Mouse (Mus musculus) stomach, embryonic 16.5 days (tissue): ENCODE results near the gene Wsb1. TPM values are rescaled to one million over a fixed set of nuclear protein-coding genes. Genes with fewer than 3 reads are reported as not detected.

Experiments
- ATAC-seq: fragments of 200-750 bp; cut with Nextera tagmentation; 2 replicates; pipeline ENCODE4 v1.8.0; 2017; ENCODE audit warnings: moderate number of reproducible peaks, moderate TSS enrichment; ENCODE audit not compliant: insufficient read depth, low FRiP score
- H3K27ac ChIP-seq: fragments of 300-500 bp; sonication (generic); 2 replicates; pipeline ENCODE4 v1.5.1; 2014; ENCODE audit warnings: low read length
- H3K27me3 ChIP-seq: fragments of 300-500 bp; sonication (generic); 2 replicates; pipeline ENCODE4 v1.6.1; 2014; ENCODE audit warnings: low read length, control low read depth, mixed read lengths; ENCODE audit not compliant: control insufficient read depth, insufficient read depth
- H3K36me3 ChIP-seq: fragments of 300-500 bp; sonication (generic); 2 replicates; pipeline ENCODE4 v1.6.1; 2014; ENCODE audit warnings: low read length; ENCODE audit not compliant: control insufficient read depth, insufficient read depth
- H3K4me1 ChIP-seq: fragments of 300-500 bp; sonication (generic); 2 replicates; pipeline ENCODE4 v1.6.1; 2014; ENCODE audit warnings: low read length, control low read depth, mixed read lengths; ENCODE audit not compliant: control insufficient read depth, insufficient read depth
- H3K4me2 ChIP-seq: fragments of 300-500 bp; sonication (generic); 2 replicates; pipeline ENCODE4 v1.6.1; 2014; ENCODE audit warnings: low read depth, low read length, mixed read lengths
- H3K4me3 ChIP-seq: fragments of 300-500 bp; sonication (generic); replicated peaks from 2 replicates; pipeline ENCODE4 v1.5.1; 2014; ENCODE audit warnings: mild to moderate bottlenecking, low read length
- H3K9ac ChIP-seq: fragments of 300-500 bp; sonication (generic); 2 replicates; pipeline ENCODE4 v1.6.1; 2014; ENCODE audit warnings: low read length
- H3K9me3 ChIP-seq: fragments of 300-500 bp; sonication (generic); replicated peaks from 2 replicates; pipeline ENCODE4 v1.6.1; 2016; ENCODE audit warnings: low read length, control low read depth; ENCODE audit not compliant: control insufficient read depth
- WGBS: fragments of 180-500 bp; shearing (Covaris S2); extraction: QIAGEN DNeasy Blood & Tissue Kit; methylation state at CpG from one replicate; pipeline ENCODE4 v1.1.7; 2014; 5-methylcytosine and 5-hydroxymethylcytosine counted together
- polyA plus RNA-seq: library from polyadenylated mRNA; unstranded; fragments of >200 nt; fragmentation: Nextera tagmentation; extraction: Ambion mirVana; gene quantifications from 2 replicates; pipeline ENCODE4 v1.2.1, GENCODE M21; 2015

The Wsb1 gene
- polyA plus RNA-seq, 1 experiment from 2014 or later, result 192 TPM

DNA sequence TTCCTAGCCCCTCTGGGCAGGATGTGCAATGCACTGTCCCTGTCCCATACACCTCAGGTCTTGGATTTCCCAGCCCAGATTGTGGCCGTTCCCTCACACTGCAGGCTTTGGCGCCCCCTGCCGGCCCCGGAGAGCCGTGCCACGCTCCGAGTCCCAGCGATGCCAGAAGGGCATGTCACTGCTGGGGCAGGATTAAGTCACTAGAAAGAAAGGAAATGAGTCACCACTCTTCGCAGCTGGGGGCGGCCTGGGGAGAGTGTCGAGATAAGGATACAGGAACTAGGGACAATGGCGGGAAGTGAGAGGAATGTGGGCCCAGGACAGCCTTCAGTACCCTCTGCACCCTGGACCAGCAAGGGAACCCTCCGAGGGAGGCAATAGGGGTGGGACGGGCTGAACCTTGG lies 40.5 kb downstream of the Wsb1 start:
- H3K4me3 ChIP-seq, result no peak overlapping the region
- H3K27me3 ChIP-seq, result no peaks in the 10 kb centered on the region
- no peak overlapping the region for H3K4me2 ChIP-seq
- no peaks in the 10 kb centered on the region for H3K4me1 ChIP-seq
- 8% methylated on average over 14 of the region's 14 CpGs for WGBS
- no peaks in the 10 kb centered on the region for H3K9me3 ChIP-seq
- no peaks in the 10 kb centered on the region for H3K36me3 ChIP-seq
- H3K9ac ChIP-seq, result peak overlapping the region; percentile 23; the same call in 1 of the 2 replicates
- H3K27ac ChIP-seq, result no peak overlapping the region
- peak; percentile 92 for ATAC-seq

- Histone ChIP-seq H3K4me2 (no peak overlapping the region), H3K27ac (no peak overlapping the region), H3K36me3 (no peaks in the 10 kb centered on the region), H3K27me3 (no peaks in the 10 kb centered on the region), H3K9ac (no peak overlapping the region), H3K4me1 (no peaks in the 10 kb centered on the region), H3K4me3 (no peak overlapping the region), H3K9me3 (no peaks in the 10 kb centered on the region)
- ATAC-seq, result no peak
- 74% methylated on average over 5 of the region's 5 CpGs for WGBS
Observed at GRCm38 (mm10) chr11:79209882-79210471, 44.5 kb downstream of the Wsb1 start.

DNA sequence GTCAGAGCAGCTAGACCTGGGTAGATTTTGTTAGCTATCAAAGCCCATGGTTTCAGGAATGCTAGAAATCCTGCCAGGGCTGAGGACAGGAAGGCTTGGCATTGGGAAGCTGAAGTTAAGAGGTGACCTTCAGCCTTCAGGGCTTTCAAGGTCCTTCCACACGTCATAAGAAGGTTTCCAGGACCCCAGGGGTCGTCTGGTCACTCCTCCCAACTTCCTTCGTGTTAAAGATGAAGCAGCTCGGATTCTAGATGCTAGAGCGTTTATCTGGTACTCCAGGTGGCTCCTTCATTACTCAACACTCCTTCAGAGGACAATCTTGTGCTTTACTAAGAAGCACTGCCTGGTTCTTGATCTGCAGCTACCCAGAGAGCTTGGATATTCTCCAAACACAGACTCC lies 45.4 kb downstream of the Wsb1 start:
- H3K4me1 ChIP-seq, result no peaks in the 10 kb centered on the region
- 57% methylated on average over 5 of the region's 5 CpGs for WGBS
- ATAC-seq, result no peak
- no peaks in the 10 kb centered on the region for H3K9me3 ChIP-seq
- no peaks in the 10 kb centered on the region for H3K36me3 ChIP-seq
- H3K4me2 ChIP-seq, result no peak overlapping the region
- no peak overlapping the region for H3K4me3 ChIP-seq
- H3K27me3 ChIP-seq, result no peaks in the 10 kb centered on the region
- no peak overlapping the region for H3K27ac ChIP-seq
- H3K9ac ChIP-seq, result no peak overlapping the region

DNA sequence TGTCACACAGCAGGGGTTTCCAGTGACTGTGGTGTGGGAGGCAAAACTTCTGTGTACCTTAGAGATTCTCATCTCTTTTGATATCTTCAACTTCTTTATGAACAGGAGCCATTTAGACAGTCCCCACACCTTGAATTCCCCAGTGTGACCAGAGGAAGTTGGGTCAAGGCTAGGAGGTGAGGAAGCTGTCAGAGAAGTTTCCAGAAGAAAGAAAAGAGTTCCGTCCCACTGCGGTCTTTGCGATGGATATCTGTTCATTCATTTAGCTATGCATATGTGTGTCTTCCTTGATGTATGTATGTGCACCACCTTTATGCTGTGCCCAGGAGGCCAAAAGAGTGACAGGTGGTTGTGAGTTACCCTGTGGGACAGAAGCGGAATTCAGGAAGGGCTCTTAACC lies 46.0 kb downstream of the Wsb1 start:
- Histone ChIP-seq H3K9me3 (no peaks in the 10 kb centered on the region), H3K27ac (no peak overlapping the region), H3K27me3 (no peaks in the 10 kb centered on the region), H3K4me3 (no peak overlapping the region), H3K9ac (no peak overlapping the region), H3K36me3 (no peaks in the 10 kb centered on the region), H3K4me1 (no peaks in the 10 kb centered on the region), H3K4me2 (no peak overlapping the region)
- 90% methylated on average over 4 of the region's 4 CpGs for WGBS
- no peak for ATAC-seq

GRCm38 (mm10) chr11:79207691-79208090 lies 46.8 kb downstream of the Wsb1 start:
- WGBS, result 89% methylated on average over 10 of the region's 10 CpGs
- no peaks in the 10 kb centered on the region for H3K9me3 ChIP-seq
- H3K36me3 ChIP-seq, result no peaks in the 10 kb centered on the region
- no peaks in the 10 kb centered on the region for H3K27me3 ChIP-seq
- H3K9ac ChIP-seq, result no peak overlapping the region
- no peaks in the 10 kb centered on the region for H3K4me1 ChIP-seq
- ATAC-seq, result no peak
- H3K4me2 ChIP-seq, result no peak overlapping the region
- H3K27ac ChIP-seq, result no peak overlapping the region
- H3K4me3 ChIP-seq, result no peak overlapping the region

DNA sequence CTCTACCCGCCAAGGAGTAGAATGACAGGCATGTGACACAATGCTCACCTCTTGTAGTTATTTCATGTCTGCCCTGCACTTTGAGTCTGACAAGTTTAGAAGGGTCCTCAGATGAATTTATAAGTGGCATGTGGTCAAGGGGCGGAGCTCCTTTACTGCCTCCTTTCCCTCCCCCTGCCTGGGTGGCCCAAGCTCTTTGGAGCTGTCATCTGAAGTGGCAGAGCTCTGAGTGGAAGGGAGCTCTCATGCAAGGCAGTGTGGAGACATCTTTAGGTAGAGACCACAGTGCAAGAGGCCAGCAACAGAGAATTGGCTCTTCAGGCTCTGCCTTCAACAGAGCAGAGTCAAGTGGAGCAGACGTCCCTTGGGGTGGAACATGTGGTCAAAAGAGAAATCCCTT lies 50.0 kb downstream of the Wsb1 start:
- no peaks in the 10 kb centered on the region for H3K27me3 ChIP-seq
- no peak overlapping the region for H3K9ac ChIP-seq
- no peak overlapping the region for H3K4me2 ChIP-seq
- no peak for ATAC-seq
- WGBS, result 76% methylated on average over 3 of the region's 3 CpGs
- H3K36me3 ChIP-seq, result no peaks in the 10 kb centered on the region
- no peak overlapping the region for H3K4me3 ChIP-seq
- H3K4me1 ChIP-seq, result no peaks in the 10 kb centered on the region
- no peaks in the 10 kb centered on the region for H3K9me3 ChIP-seq
- no peak overlapping the region for H3K27ac ChIP-seq

GRCm38 (mm10) chr11:79200502-79200901 lies 54.0 kb downstream of the Wsb1 start:
- Histone ChIP-seq H3K27ac (peak overlapping the region; percentile 67; the same call in 1 of the 2 replicates), H3K27me3 (no peaks in the 10 kb centered on the region), H3K4me2 (no peak overlapping the region; the same call in 1 of the 2 replicates), H3K4me1 (peaks cover 5% of the 10 kb centered on the region; the same call in 1 of the 2 replicates), H3K9ac (0 out of 2 replicates have a peak overlapping the region, but pooled peaks have one; percentile 29), H3K4me3 (no peak overlapping the region), H3K9me3 (no peaks in the 10 kb centered on the region), H3K36me3 (no peaks in the 10 kb centered on the region)
- 28% methylated on average over 7 of the region's 7 CpGs for WGBS
- ATAC-seq, result peak; percentile 31; the same call in 1 of the 2 replicates

DNA sequence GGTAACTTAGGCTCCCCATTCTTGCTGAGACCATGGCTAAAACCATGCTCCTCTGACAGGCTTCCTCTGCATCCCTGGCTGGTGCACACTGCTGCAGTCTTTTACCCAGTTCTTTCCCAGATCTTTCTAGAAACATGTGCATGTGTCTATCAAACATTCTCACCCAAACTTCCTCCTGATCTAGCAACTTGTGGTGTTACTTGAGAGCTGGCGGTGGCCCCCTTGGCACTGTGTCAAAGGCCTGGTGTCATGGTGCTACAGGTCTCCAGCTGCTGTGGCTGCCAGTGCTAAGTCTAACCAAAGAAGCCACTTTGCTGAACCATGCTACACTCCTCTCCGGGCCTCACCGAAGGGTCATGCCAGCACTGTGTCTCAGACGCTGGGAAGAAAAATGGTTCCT lies 55.9 kb downstream of the Wsb1 start:
- Histone ChIP-seq H3K9me3 (no peaks in the 10 kb centered on the region; the same call in 1 of the 2 replicates), H3K4me3 (no peak overlapping the region), H3K9ac (no peak overlapping the region), H3K4me2 (no peak overlapping the region), H3K4me1 (peaks cover 5% of the 10 kb centered on the region; the same call in 1 of the 2 replicates), H3K27me3 (no peaks in the 10 kb centered on the region), H3K36me3 (no peaks in the 10 kb centered on the region), H3K27ac (no peak overlapping the region)
- WGBS, result 80% methylated on average over 4 of the region's 4 CpGs
- ATAC-seq, result no peak

DNA sequence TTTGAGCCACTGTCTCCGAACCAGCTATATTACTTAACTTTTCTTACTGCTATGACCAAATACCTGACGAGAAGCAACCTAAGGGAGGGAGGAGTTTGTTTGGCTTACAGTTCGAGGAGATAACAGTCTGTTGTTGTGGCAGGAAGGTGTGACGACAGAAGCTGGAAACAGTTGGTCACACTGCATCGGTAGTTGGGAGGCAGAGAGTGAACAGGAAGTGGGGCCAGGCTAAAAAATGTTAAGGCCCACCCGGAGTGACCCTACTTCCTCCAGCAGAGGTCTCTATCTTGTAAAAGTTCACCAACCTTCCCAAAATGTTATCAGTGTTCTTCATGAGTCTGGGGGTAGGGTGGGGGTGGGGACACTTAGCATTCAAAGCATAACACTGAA lies 56.6 kb downstream of the Wsb1 start:
- WGBS, result 69% methylated on average over 6 of the region's 6 CpGs
- no peaks in the 10 kb centered on the region for H3K36me3 ChIP-seq
- H3K27me3 ChIP-seq, result no peaks in the 10 kb centered on the region
- H3K4me3 ChIP-seq, result no peak overlapping the region
- H3K4me1 ChIP-seq, result peaks cover 5% of the 10 kb centered on the region; the same call in 1 of the 2 replicates
- no peaks in the 10 kb centered on the region; the same call in 1 of the 2 replicates for H3K9me3 ChIP-seq
- H3K4me2 ChIP-seq, result no peak overlapping the region
- H3K9ac ChIP-seq, result no peak overlapping the region
- no peak overlapping the region for H3K27ac ChIP-seq
- no peak for ATAC-seq
